Mouse (Mus musculus) gastrocnemius, postnatal 14 days (tissue): ENCODE results near the gene Polr1c. TPM values are rescaled to one million over a fixed set of nuclear protein-coding genes. Genes with fewer than 3 reads are reported as not detected.

Source experiments
- DNase-seq: peaks from one replicate; pipeline ENCODE4 v3.0.0; 2021; ENCODE audit warnings: mixed read lengths
- intact Hi-C: fragments of 180-260 bp; cut with DNase I; formaldehyde crosslinking; loops from one replicate; pipeline ENCODE4 v1.15.1; 2025; ENCODE audit warnings: low total_unique reads
- long read RNA-seq, 2 experiments: library from polyadenylated mRNA; stranded (forward); transcript quantifications; one replicate each; pipeline ENCODE4 v2.0.0; 2021
- total RNA-seq, 2 experiments: library from RNA; stranded (reverse); gene quantifications; 2 replicates each; pipeline ENCODE4 v1.2.3; 2021

Gene Polr1c
- total RNA-seq = 10 to 100 TPM; 14.5 to 15.1 TPM
- long read RNA-seq, experiment 1, transcript Polr1c-201 (9 exons, 1,314 nt) = major isoform, 13 of 15 reads
- long read RNA-seq, experiment 1, partial matches to known transcripts = 1 of 15 reads
- long read RNA-seq, experiment 1, other reads (novel, unspliced or antisense) = 1 of 15 reads
- long read RNA-seq, experiment 2, transcript Polr1c-201 (9 exons, 1,314 nt) = major isoform, 13 of 18 reads
- long read RNA-seq, experiment 2, partial matches to known transcripts = 2 of 18 reads
- long read RNA-seq, experiment 2, other reads (novel, unspliced or antisense) = 3 of 18 reads

DNA sequence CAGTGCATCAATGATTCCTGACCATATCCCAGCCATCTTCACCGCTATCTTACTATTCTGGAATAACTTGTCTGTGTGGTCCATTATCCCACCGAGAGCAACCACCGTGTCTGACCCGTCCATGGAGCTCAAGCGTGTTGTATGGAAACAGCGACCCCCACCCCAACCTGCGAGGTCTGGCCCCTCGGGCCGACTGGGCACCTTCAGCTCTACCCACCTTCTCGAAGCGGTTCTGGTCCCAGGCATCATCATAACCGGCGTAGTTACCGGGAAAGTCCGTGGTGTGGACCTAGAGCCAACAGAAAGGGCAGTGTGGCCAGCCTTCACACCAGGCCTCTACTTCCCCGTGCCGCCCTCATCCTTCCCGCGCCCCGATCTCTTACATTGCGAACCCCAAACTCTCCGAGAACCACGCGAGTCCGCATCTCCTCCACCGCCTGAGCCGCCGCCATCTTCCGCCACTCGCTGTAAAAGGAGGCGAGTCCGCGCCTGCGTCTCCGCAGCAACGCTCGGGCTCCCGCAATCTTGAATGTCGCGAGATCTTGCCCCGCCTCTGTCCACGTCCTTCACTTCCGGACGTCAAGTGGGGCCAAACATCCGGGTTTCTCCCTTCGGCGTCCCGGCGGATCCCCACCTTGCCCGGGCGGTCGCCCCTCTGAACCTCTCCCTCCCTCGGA, at the start of gene Polr1c, which contains the start of gene Yipf3:
Gene Polr1c (minus strand): TSS at position 543 of the 677 bp plus-strand sequence.
Gene Yipf3 (plus strand): TSS at position 569 of the 677 bp plus-strand sequence.
- intact Hi-C loops = no loop called here
- peak; percentile 96 for DNase-seq

DNA sequence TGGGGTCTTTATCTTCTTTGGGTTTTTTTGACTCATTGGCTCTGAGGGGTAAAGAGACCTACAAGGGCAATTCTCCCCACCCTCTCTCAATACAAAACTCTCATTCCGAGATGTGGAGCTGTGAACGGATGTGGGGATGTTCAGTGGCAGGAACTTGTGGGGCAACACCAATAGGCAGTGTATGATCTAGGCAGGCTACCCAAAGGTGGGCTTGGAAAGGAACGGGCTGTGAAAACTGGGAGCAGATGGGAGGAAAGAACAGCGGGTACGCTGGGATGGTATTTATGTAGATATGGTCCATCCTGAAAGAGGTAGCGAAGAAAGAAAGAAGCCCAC, 49.1 kb upstream of the Polr1c start:
- intact Hi-C loops = no loop called here
- no peak for DNase-seq

DNA sequence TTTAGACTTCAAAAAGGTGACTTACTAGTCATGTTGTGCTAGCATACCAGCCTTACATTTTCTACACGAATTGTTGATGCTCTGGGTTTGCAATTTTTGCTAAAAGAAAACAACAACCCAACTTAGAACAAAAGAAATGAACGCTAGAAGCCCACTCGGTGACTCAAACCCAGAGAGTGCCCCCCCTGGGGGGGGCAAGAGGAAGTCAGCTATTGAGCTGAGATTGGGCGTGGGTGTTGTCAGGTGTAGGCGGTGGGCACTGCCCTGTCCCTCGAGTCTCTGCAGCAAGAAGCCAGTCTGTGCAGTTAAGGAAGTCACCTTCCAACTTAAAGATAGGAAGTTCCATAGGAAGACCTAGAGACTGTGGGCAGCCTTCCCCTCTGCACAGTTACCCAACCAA, 48.7 kb upstream of the Polr1c start:
- intact Hi-C loops = no loop called here
- DNase-seq = no peak

DNA sequence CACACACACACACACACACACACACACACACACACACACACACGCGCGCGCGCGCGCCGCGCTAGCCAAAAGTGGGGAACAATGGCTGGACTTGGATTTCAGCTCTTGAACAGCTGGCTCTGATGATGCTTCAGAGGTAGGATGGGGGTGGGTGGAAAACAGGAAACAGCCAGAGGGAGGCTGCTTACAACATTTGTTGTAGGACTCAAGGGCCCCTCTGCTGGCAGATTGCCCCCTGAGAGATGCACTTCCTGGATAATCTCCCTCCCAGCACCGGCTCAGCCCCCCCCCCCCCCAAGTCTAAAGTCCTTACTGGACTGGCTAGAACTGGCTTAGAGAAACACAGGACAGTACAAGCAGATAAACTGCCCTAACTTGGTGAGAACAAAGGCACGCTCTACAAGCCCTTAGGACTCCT, 39.8 kb upstream of the Polr1c start:
- DNase-seq = peak; percentile 83

DNA sequence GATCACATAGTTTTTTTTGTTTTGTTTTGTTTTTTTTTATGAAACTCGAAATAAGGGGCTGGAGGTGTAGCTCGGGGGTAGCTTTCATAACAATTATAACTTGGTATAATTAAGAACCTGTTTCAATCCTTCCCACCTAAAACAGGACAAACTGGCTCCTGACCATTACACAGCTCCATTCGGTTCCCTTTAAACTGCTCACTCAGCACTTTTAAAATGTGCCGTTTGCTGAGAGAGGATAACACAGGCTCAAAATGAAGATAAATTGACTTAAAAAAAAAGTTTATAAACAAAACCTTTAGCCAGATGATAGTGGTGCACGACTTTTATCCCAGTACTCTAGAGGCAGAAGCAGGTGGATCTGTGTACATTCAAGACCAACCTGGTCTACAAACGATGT, 37.6 kb upstream of the Polr1c start:
- no peak for DNase-seq
- intact Hi-C loops = no loop called here

More for the DNA sequence above, 39.8 kb upstream of the Polr1c start:
- intact Hi-C loops = no loop called here

DNA sequence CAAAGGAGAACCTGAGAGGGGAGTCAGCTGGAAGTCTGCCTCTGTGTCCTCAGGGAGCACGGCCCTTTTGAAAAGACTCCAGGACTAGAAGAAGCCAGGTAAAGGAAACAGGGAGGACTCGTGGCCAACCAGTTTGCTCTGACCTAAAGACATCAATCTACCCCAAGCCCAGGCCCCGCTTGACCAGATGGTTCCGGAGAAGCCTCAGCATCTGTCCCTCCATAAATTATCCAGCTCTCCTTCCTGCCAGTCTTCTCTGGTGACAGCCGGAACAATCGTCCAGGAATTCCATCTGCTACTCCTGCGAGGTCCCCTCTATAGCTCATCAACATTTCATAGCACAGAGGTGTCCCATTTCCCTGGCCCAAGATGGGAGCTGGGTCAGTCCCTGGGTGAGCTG, 36.8 kb upstream of the Polr1c start:
- no peak for DNase-seq
- intact Hi-C loops = no loop called here

DNA sequence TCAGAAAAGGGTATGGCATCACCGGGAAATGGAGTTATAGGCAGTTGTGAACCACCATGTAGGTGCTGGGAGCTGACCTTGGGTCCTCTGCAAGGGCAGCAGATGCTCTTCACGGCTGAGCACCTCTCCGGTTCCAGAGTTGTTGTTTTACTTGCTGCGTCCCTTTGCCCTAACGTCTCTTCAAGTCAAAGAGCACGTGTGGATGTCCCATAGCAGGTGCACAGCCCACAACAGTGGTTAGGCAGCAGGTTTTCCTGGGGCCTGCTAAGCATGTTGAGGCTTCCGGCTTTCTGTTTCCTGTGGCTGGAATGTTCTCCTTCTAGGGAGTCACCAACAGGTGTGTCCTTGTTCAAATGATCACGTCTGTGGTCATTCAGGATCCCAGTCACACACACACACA, 36.1 kb upstream of the Polr1c start:
- intact Hi-C loops = no loop called here
- DNase-seq = no peak

DNA sequence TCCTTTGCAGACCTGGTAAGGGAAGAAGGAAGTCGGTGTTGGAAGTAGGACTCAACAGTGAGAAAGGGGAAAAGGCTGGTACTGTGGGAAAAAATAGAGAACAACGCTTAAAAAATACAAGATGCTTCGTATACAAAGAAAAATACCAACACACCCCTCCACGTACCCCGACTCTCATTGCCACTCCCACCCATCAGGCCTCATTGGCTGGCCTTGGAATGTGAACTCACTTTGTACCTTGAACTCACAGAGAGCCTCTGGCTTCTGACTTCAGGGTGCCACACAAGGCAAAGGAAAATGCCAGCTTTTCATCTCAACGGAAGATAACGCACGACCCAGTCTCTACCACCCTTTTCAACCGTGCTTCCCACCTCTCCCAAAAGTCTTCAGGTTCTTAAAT, 35.3 kb upstream of the Polr1c start:
- no peak for DNase-seq
- intact Hi-C loops = no loop called here

DNA sequence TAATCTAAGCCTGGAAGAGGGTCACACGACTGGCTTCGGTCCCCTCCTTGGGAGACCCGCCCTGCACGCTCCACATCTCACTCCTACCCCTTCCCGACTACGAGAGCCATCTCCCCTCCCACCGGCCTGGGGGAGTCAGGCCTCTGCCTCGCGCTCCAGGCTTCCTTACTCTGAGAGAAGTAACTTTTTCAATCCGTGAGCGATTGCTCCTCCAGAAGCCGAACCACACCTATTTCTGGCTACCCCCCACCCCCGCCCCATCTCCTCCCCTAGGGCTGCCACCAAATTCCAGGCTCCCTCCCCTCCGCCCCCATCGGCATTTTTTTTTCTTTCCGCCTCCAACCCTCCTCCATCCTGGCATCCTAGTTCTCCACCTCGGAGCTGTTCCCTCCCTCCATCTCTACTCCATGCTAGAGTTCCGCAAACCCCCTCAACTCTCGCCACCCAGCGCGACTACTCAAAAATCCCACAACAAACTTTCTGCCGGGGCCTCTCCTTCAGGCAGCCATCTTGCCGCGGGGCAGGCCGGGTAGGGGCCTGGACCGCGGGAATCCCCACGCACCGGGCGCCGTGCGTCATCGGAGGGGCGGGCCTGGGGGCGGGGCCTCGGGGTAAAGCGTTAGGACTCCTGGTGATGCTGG, 34.7 kb upstream of the Polr1c start, which contains the start of gene Tjap1:
Gene Tjap1 (minus strand): TSS at position 544 of the 641 bp plus-strand sequence.
- intact Hi-C loops = no loop called here

DNA sequence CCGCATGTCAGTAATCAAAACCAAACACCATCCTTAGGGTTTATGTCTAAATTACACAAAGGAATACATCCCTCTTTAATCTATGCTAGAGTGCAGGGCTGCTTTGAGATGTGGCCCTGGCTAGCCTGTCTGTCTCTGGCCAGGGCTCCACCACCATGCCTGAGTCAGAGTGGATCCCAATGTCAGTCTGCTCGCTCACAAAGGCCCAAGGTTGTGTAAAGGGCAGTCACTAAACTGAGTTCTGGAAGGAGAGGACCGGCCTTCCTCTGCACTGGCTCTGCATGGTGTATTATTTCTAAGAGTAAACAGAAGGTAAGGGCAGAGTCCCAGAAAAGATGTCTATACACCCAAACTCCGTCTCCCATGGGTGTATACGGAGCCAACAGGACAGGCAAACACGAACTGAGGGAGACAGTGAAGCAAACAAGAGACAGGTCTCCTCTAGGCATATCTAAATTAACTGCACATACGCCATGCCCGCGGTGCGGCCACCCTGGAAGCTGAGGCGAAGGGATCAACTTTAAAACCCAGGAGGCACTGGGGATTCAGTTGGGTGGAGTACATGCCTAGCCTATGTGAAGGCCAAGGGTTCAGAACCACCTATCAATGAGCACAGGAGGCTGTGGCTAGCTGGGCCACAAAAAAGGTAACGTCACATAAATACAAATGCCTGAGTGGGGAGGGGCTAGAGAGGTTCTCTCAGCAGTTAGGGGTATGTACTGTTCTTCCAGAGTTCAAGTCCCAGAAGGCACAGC, 30.3 kb upstream of the Polr1c start:
- DNase-seq = no peak
- intact Hi-C loops = no loop called here

More for the DNA sequence above, 34.7 kb upstream of the Polr1c start, which contains the start of gene Tjap1:
- peak; percentile 89 for DNase-seq

DNA sequence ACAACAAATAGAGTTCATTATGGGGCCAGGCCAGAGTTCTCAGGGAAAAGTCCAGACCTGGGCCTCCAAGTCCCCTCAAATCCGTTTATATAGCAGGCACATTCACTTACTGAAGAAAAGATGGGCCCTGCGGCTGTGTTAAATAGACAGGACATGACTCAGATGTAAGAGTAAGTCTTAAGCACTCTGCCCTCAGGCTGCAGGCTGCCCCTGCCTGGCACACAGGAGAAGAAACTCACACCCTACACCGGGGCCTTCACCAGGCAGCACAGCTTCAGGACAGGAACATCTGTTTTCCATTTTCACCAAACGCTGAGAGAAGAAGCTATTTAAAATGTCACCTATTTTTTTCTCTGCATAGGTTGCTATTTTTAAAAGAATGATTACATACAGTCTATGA, 29.7 kb upstream of the Polr1c start:
- no peak for DNase-seq

DNA sequence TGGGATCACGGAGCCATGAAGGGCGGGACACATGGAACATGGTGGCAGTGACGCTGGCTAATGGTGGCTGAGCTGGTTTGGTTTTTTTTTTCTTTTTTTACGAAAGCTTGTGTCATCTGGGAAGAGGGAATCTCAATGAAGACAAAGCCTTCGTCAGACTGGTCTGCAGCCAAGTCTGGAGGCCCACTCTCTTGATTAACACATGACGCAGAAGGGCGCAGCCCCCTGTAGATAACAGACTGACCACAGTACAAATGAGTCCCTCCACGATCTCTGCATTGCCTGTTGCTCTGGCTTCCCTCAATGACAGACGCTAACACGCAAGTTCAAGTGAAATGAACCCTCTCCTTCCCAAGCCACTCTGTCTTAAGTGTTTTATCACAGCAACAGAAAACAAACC, 27.7 kb upstream of the Polr1c start:
- intact Hi-C loops = no loop called here
- no peak for DNase-seq

More for the DNA sequence above, 29.7 kb upstream of the Polr1c start:
- intact Hi-C loops = no loop called here

DNA sequence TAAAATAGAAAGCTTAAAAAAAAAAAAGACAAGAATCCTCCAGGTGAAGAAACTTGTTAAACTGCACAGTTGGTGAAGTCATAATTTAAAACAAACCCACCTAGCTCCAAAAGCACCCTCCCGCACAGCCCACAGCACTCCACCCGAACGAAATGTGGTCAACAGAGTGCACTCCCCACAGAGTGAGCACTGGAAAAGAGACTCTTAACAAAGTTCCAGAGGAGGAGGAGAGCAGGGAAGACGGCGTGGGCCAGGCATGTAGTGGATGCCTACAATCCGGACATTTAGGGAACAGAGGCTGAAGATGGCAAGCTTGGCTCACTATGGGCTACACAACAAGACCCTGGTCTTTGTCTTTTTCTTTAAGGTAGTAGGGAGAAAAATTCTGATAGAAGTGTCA, 27.2 kb upstream of the Polr1c start:
- intact Hi-C loops = no loop called here
- no peak for DNase-seq

DNA sequence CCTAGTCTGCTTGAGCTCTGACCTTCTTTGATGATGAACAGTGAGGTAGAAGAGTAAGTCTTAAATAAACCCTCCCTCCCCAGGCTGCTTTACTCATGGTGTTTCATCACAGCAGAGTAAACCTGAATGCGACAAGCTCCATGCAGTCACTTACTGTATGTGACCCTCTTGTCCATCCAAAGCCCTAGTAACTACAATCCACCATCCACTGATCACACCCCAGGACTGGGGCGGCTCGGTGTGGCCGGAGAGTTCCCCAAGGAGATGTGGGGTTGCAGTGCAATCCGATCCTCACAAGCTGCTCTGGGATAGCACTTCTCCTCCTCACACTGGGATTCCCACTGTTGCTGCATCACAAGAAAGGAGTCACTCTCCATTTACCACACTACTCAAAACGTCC, 26.6 kb upstream of the Polr1c start:
- intact Hi-C loops = no loop called here
- no peak for DNase-seq

DNA sequence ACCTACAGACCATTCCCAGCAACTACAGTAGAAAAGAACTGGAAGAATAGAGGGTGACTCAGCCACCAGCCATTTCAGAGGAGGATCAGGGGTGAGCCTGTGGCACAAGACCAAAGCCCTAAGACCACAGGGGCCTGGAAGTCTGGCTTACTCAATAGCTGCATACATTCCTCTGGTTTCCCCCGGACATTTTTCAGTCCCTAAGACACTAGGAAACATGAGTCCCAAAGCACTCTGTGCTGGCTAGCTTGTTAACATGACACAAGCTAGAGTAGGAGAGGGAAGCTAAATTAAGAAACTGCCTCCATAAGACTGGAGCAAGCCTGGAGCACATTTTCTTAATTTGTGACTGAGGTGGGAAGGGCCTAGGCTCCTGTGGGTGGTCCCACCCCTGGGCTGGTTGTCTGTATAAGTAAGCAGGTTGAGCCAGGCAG, 26.0 kb upstream of the Polr1c start:
- intact Hi-C loops = no loop called here
- DNase-seq = no peak

DNA sequence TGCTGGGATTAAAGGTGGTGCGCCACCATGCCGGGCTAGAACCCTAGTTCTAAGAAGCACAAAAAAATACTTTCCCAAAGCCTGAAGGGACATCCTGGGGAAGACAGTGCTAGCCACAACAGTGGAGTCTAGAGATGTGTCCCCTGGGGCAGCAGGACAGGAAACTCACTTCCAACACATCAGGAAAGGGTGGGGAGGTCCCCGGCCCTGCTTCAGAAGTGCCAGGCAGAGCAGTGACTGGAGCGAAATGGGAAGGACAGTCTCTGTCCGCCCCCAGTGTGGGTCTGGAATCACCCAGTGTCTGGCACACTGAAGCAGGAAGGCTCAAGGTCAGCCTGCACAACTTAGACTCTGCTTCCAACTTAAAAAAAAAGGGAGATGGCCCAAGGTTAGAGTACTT, 24.8 kb upstream of the Polr1c start:
- no peak for DNase-seq
- intact Hi-C loops = no loop called here

DNA sequence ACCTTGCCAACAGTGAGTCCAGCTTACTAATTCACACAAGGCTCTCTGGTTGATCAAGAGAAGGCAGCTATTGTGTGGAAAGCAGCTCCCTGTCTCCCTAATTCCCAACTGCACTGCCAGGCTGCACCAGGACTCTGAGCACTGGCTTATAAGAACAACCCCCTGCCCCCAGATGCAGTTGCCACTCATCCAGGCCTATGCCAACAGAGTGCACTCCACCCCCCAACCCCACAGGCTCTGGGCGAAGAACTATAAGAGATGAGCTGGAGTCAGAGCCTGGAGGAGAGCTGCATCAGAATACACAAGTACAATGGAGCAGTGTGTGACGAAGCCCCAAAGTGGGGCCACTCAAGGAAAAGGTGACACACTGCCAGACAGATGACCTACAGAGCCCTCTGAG, 24.2 kb upstream of the Polr1c start:
- intact Hi-C loops = no loop called here
- no peak for DNase-seq

DNA sequence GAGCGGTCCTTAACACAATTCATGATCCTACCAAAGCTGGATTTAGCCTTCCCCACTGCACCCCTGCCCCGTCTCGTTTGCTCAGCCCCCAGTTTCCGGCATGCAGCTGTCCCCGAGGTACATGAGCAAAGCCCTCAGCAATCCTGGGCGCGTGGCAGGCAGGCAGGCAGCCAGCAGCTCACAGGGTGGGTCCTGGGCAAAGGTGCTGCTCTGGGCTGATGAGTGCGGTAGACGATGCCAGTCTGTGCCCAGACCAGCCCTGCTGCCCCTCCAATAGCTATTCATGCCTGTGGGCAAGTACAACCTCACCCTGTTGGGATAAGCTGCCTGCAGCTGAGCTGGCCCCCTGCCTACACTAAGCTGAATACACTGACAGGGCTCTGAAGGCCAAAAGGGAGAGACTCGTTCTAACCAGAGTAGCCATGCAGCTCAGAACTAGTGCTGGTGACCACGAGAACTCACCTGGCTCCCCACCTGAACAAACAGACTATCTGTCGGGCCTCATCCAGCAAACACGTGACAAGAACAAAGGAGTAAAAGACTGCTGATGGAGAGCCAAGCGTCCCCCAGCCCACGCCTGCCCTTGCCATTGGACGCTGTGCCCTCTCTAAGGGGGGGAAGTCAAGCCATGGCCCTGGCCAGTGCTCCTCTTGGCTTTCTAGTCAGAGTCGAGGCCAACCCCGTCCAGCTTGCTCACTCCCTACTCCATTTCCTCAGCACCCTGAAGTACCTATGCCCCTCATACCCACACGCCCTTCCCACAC, 22.1 kb upstream of the Polr1c start:
- intact Hi-C loops = loop anchor here (10.0 kb wide), 1 partner anchor 115 kb away; the partner anchor contains the start of gene Zfp318

More for the DNA sequence above, 22.1 kb upstream of the Polr1c start:
- DNase-seq = peak; percentile 59
